Mouse (Mus musculus) naive thymus-derived CD4-positive, alpha-beta T cell, adult 5 months (primary cell): Measurements from ENCODE around the gene Blm. TPM values are rescaled to one million over a fixed set of nuclear protein-coding genes. Genes with fewer than 3 reads are reported as not detected.

Experiments
- polyA plus RNA-seq: library from polyadenylated mRNA; unstranded; fragments of 100-300 nt; shearing (Covaris generic); gene quantifications from one replicate; pipeline ENCODE4 v1.2.1, GENCODE M21; 2017

Gene Blm
- polyA plus RNA-seq: 13.2 TPM

DNA sequence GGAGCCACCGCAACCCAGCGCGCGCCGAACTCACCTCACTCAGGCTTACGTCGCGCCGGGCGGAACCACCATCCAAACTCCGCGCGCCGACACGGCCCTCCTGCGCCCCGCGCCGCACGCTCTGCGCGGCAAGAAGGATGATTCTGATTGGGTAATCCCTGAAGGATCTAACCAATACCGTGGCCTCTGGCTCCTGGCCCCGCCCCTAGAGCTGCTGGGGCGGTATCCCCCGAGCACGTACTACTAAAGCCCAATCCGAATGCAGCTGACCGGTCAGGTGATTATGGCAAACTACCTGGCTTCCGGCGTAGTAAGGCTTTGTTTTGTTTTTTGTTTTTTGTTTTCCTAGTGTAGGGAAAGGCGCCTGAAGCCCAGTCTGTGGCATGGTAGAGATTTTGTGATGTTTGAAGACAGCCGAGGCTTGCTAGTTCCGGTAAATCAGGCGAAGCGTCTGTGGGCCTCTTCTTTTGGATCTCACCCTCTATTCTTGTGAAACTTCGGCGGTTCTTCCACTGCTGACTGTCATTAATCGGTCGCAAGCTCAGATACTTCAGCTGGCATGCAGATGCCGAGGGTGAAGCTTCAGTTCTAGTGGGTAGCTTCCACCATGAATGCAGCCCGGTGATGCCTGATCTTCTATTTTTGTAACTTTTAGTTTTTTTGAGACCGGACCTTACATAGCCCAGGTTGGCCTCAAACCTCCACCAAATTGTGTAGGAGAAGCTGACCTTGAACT, at the start of gene Blm:
Gene Blm (minus strand): TSS at position 111 of the 736 bp plus-strand sequence.

DNA sequence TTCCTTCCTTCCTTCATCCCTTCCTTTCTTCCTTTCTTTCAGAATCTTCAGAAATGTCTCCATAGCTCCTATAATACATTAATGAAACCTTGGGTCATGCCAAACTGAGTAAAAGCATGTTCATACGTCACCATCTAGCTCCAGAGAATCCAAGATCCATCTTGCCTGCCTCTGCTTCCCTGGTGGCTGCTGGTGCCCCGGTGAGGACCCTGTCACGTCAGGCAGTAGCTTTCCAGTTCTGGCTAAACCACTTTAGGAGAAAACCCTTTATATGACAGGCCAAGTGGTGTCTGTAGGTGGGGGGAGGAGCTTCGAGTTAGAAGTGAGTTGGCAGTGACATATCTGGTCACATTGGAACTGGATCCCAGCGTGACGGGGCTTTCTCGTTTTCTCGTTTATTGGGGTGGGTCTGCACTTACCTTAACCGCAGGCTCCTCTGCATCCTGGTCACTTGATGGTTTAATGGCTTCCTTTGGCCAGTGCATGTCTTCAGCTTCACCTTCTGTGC, 129.7 kb downstream of the Blm start, which contains the start of gene Furin:
Gene Furin (minus strand): TSS at position 249 of the 508 bp plus-strand sequence.

Other genes starting within 250 kb of the Blm start
- 2.4 TPM for gene Prc1, start 240.7 kb downstream of the Blm start, polyA plus RNA-seq
- gene Rccd1, start 210.7 kb downstream of the Blm start, polyA plus RNA-seq: 32.9 TPM
- 195 TPM for gene Unc45a, start 194.1 kb downstream of the Blm start, polyA plus RNA-seq
- gene Hddc3, start 192.0 kb downstream of the Blm start, polyA plus RNA-seq: 3.9 TPM
- gene Man2a2, start 163.7 kb downstream of the Blm start, polyA plus RNA-seq: 105 TPM
- gene Fes, start 147.2 kb downstream of the Blm start, polyA plus RNA-seq: not detected
- gene Furin, start 129.7 kb downstream of the Blm start, polyA plus RNA-seq: 71.7 TPM
- 71.8 TPM for gene Crtc3, start 153.8 kb upstream of the Blm start, polyA plus RNA-seq